ENCODE assay signal across 8 mouse cellular contexts in genomic region chr2:25982052-25982425, GRCm38 (mm10). TPM values are rescaled to one million over a fixed set of nuclear protein-coding genes. Genes with fewer than 3 reads are reported as not detected.
DNase-seq lines count a peak whose midpoint lies in the region; ATAC-seq lines count a peak whose summit lies in the region.

No protein-coding gene starts in this region.

- H3K9ac ChIP-seq in intestine, embryonic 15.5 days = peak overlapping the region; percentile 95
- H3K9ac ChIP-seq in liver, embryonic 12.5 days = peak overlapping the region; percentile 97
- peak overlapping the region; percentile 98 for H3K9ac ChIP-seq in neural tube, embryonic 14.5 days (replicated peaks; ENCODE audit: low read depth, low read length)

- peak; percentile 83 to 89 for DNase-seq in cerebellum, postnatal 14 days
- peak; percentile 48 for DNase-seq in gastrocnemius, postnatal 25 days
- DNase-seq in thymus, postnatal 4 days = peak; percentile 51

- peaks cover 25% of the 10 kb centered on the region for H3K27me3 ChIP-seq in megakaryocyte, embryonic 14.5 days (replicated peaks)
- no peaks in the 10 kb centered on the region for H3K27me3 ChIP-seq in intestine, embryonic 15.5 days (replicated peaks)
- peaks cover 28% of the 10 kb centered on the region for H3K27me3 ChIP-seq in liver, embryonic 12.5 days (replicated peaks)
- H3K27me3 ChIP-seq in neural tube, embryonic 14.5 days (ENCODE audit: control insufficient read depth, insufficient read depth, low read length) = no peaks in the 10 kb centered on the region

- no peaks in the 10 kb centered on the region for H3K9me3 ChIP-seq in megakaryocyte, embryonic 14.5 days
- no peaks in the 10 kb centered on the region for H3K9me3 ChIP-seq in intestine, embryonic 15.5 days
- no peaks in the 10 kb centered on the region for H3K9me3 ChIP-seq in liver, embryonic 12.5 days (replicated peaks)
- H3K9me3 ChIP-seq in neural tube, embryonic 14.5 days (ENCODE audit: control insufficient read depth, low read length) = no peaks in the 10 kb centered on the region

- under 1% methylated on average over 16 of the region's 16 CpGs for WGBS in intestine, embryonic 15.5 days
- 2% methylated on average over 16 of the region's 16 CpGs for WGBS in liver, embryonic 12.5 days (ENCODE audit: insufficient replicate concordance)
- 1% methylated on average over 16 of the region's 16 CpGs for WGBS in neural tube, embryonic 14.5 days

- ATAC-seq in megakaryocyte, adult 5-6 weeks (ENCODE audit: poor library complexity, severe bottlenecking) = no peak
- no peak for ATAC-seq in intestine, embryonic 15.5 days
- ATAC-seq in liver, embryonic 12.5 days = no peak
- no peak for ATAC-seq in neural tube, embryonic 14.5 days (ENCODE audit: low read depth)

- no peak overlapping the region for H3K27ac ChIP-seq in intestine, embryonic 15.5 days
- H3K27ac ChIP-seq in liver, embryonic 12.5 days = peak overlapping the region; percentile 91
- peak overlapping the region; percentile 95 for H3K27ac ChIP-seq in neural tube, embryonic 14.5 days (ENCODE audit: low read depth, low read length)

- peak overlapping the region; percentile 91 for H3K4me3 ChIP-seq in megakaryocyte, embryonic 14.5 days (replicated peaks)
- peak overlapping the region; percentile 88 for H3K4me3 ChIP-seq in intestine, embryonic 15.5 days (replicated peaks)
- H3K4me3 ChIP-seq in liver, embryonic 12.5 days = peak overlapping the region; percentile 95
- H3K4me3 ChIP-seq in neural tube, embryonic 14.5 days (ENCODE audit: low read depth, low read length) = peak overlapping the region; percentile 85

- peak overlapping the region; percentile 81 for H3K4me2 ChIP-seq in intestine, embryonic 15.5 days (replicated peaks)
- H3K4me2 ChIP-seq in liver, embryonic 12.5 days = peak overlapping the region; percentile 96
- peak overlapping the region; percentile 91 for H3K4me2 ChIP-seq in neural tube, embryonic 14.5 days (ENCODE audit: low read depth, low read length)

- H3K36me3 ChIP-seq in megakaryocyte, embryonic 14.5 days (replicated peaks; ENCODE audit: low read length) = peaks cover 8% of the 10 kb centered on the region
- no peaks in the 10 kb centered on the region for H3K36me3 ChIP-seq in intestine, embryonic 15.5 days
- H3K36me3 ChIP-seq in liver, embryonic 12.5 days = 0 out of 2 replicates have a peak, but pooled peaks cover 6% of the 10 kb centered on the region
- H3K36me3 ChIP-seq in neural tube, embryonic 14.5 days (ENCODE audit: control insufficient read depth, insufficient read depth, low read length) = no peaks in the 10 kb centered on the region

- H3K4me1 ChIP-seq in megakaryocyte, embryonic 14.5 days = peaks cover 77% of the 10 kb centered on the region
- H3K4me1 ChIP-seq in intestine, embryonic 15.5 days (replicated peaks) = peaks cover 16% of the 10 kb centered on the region
- H3K4me1 ChIP-seq in liver, embryonic 12.5 days = peaks cover 58% of the 10 kb centered on the region
- peaks cover 32% of the 10 kb centered on the region for H3K4me1 ChIP-seq in neural tube, embryonic 14.5 days (ENCODE audit: control insufficient read depth, insufficient read depth, low read length)

RNA-seq across cellular contexts. Expression of gene Camsap1, which starts 1.0 kb away (rescaled TPM):
- polyA plus RNA-seq in megakaryocyte, embryonic 14.5 days (2012; ENCODE audit: insufficient read depth, low replicate concordance) = 3.2 and 4.7 TPM in 2 replicates
- total RNA-seq in megakaryocyte, adult 5-6 weeks (2015) = 3.4 and 4.4 TPM in 2 replicates
- 10.2 and 24.2 TPM in 2 replicates for total RNA-seq in megakaryocyte, adult 5-6 weeks (2017)
- 10 to 100 TPM; 25.7 to 42.1 TPM for total RNA-seq in gastrocnemius, postnatal 25 days (2021)
- 11.3 and 15.6 TPM in 2 replicates for polyA plus RNA-seq in intestine, embryonic 15.5 days (2015; fragmentation: Nextera tagmentation; extraction: Ambion mirVana)
- polyA plus RNA-seq in liver, embryonic 12.5 days (2016; fragmentation: Nextera tagmentation; extraction: Ambion mirVana) = 13.0 and 13.5 TPM in 2 replicates
- 73.4 and 90.1 TPM in 2 replicates for polyA plus RNA-seq in neural tube, embryonic 14.5 days (2014; fragmentation: Nextera tagmentation; extraction: Ambion mirVana)

RNA-seq across cellular contexts. Expression of gene Ubac1, which starts 39.5 kb away (rescaled TPM):
- 9.0 and 55.5 TPM in 2 replicates for polyA plus RNA-seq in megakaryocyte, embryonic 14.5 days (2012; ENCODE audit: insufficient read depth, low replicate concordance)
- total RNA-seq in megakaryocyte, adult 5-6 weeks (2015) = 39.8 TPM in 2 replicates
- 19.0 and 20.9 TPM in 2 replicates for total RNA-seq in megakaryocyte, adult 5-6 weeks (2017)
- total RNA-seq in gastrocnemius, postnatal 25 days (2021) = 100 to 1,000 TPM; 224 to 227 TPM
- polyA plus RNA-seq in intestine, embryonic 15.5 days (2015; fragmentation: Nextera tagmentation; extraction: Ambion mirVana) = 82.2 and 84.1 TPM in 2 replicates
- 487 and 506 TPM in 2 replicates for polyA plus RNA-seq in liver, embryonic 12.5 days (2016; fragmentation: Nextera tagmentation; extraction: Ambion mirVana)
- polyA plus RNA-seq in neural tube, embryonic 14.5 days (2014; fragmentation: Nextera tagmentation; extraction: Ambion mirVana) = 154 and 155 TPM in 2 replicates
